Mouse (Mus musculus) brain, adult 2 months (tissue): ENCODE results near the gene Caln1.

Source experiments
- DNase-seq: peaks from one replicate; pipeline ENCODE4 v3.0.0; 2011; ENCODE audit warnings: low read depth, low spot score

Gene Caln1

GRCm38 (mm10) chr5:130685911-130686658 lies 316.8 kb downstream of the Caln1 start:
- DNase-seq = peak; percentile 96

GRCm38 (mm10) chr5:130688385-130689138 lies 319.3 kb downstream of the Caln1 start:
- DNase-seq = no peak

- DNase-seq = no peak
Observed at GRCm38 (mm10) chr5:130691349-130691748, 322.1 kb downstream of the Caln1 start.

GRCm38 (mm10) chr5:130699476-130699875 lies 330.2 kb downstream of the Caln1 start:
- DNase-seq = peak; percentile 78

GRCm38 (mm10) chr5:130701777-130702176 lies 332.5 kb downstream of the Caln1 start:
- peak; percentile 98 for DNase-seq

GRCm38 (mm10) chr5:130702361-130702760 lies 333.1 kb downstream of the Caln1 start:
- peak; percentile 67 for DNase-seq

GRCm38 (mm10) chr5:130704866-130705265 lies 335.6 kb downstream of the Caln1 start:
- peak; percentile 51 for DNase-seq

- DNase-seq = peak; percentile 58
Observed at GRCm38 (mm10) chr5:130706202-130706855, 337.1 kb downstream of the Caln1 start.

GRCm38 (mm10) chr5:130707755-130708154 lies 338.5 kb downstream of the Caln1 start:
- no peak for DNase-seq

- no peak for DNase-seq
Observed at GRCm38 (mm10) chr5:130708616-130709015, 339.4 kb downstream of the Caln1 start.

- no peak for DNase-seq
Observed at GRCm38 (mm10) chr5:130711643-130712042, 342.4 kb downstream of the Caln1 start.

- DNase-seq = no peak
Observed at GRCm38 (mm10) chr5:130712281-130712680, 343.0 kb downstream of the Caln1 start.

- DNase-seq = peak; percentile 81
Observed at GRCm38 (mm10) chr5:130715181-130715580, 345.9 kb downstream of the Caln1 start.

- DNase-seq = peak; percentile 46
Observed at GRCm38 (mm10) chr5:130718385-130718784, 349.1 kb downstream of the Caln1 start.

- DNase-seq = peak; percentile 64
Observed at GRCm38 (mm10) chr5:130742171-130742570, 372.9 kb downstream of the Caln1 start.

GRCm38 (mm10) chr5:130757517-130757916 lies 388.3 kb downstream of the Caln1 start:
- no peak for DNase-seq

GRCm38 (mm10) chr5:130765784-130766183 lies 396.5 kb downstream of the Caln1 start:
- peak; percentile 94 for DNase-seq

GRCm38 (mm10) chr5:130771061-130771741 lies 401.9 kb downstream of the Caln1 start:
- peak; percentile 86 for DNase-seq

- peak; percentile 69 for DNase-seq
Observed at GRCm38 (mm10) chr5:130772491-130772890, 403.2 kb downstream of the Caln1 start.

- no peak for DNase-seq
Observed at GRCm38 (mm10) chr5:130774946-130775345, 405.7 kb downstream of the Caln1 start.

- DNase-seq = peak; percentile 94
Observed at GRCm38 (mm10) chr5:130792755-130793452, 423.6 kb downstream of the Caln1 start.
